Mouse (Mus musculus): ENCODE measurements at regions not wholly inside any gene's neighbourhood (a gene's known extent, or its start where the extent isn't known, plus 50 kb on each side); places are given as distances from the start of the nearest gene placed in this dataset.

- TF ChIP-seq GATA1 (IDR thresholded peaks at IDR 0.05; ENCODE audit: borderline replicate concordance, low read length) (no peak), FLI1 (IDR thresholded peaks at IDR 0.05; ENCODE audit: low read length) (no peak)
These were observed 159.0 kb downstream of the Kif20b start for GRCm38 (mm10) chr19:35081126-35081525.

Measured in megakaryocyte, embryonic 14.5 days (primary cell).